Mouse (Mus musculus): ENCODE data around the gene Fam83g.

Gene Fam83g

GRCm38 (mm10) chr11:61715130-61715529 is 31.2 kb downstream of the Fam83g start:
- no peak for DNase-seq (ENCODE audit: low spot score in 2 of 2)

GRCm38 (mm10) chr11:61717990-61718389 is 34.1 kb downstream of the Fam83g start:
- DNase-seq (ENCODE audit: low spot score in 2 of 2): no peak

GRCm38 (mm10) chr11:61719387-61719786 is 35.5 kb downstream of the Fam83g start:
- DNase-seq (ENCODE audit: low spot score in 2 of 2): no peak

- no peak for DNase-seq (ENCODE audit: low spot score in 2 of 2)
Measured at GRCm38 (mm10) chr11:61719826-61720225, 35.9 kb downstream of the Fam83g start.

- DNase-seq (ENCODE audit: low spot score in 2 of 2): no peak
Measured at GRCm38 (mm10) chr11:61720636-61721035, 36.7 kb downstream of the Fam83g start, which contains the start of gene Slc5a10. Gene Slc5a10 (minus strand): TSS chr11:61720826.

GRCm38 (mm10) chr11:61722077-61722476 is 38.2 kb downstream of the Fam83g start:
- no peak for DNase-seq (ENCODE audit: low spot score in 2 of 2)

- no peak for DNase-seq (ENCODE audit: low spot score in 2 of 2)
Measured at GRCm38 (mm10) chr11:61728037-61728436, 44.1 kb downstream of the Fam83g start.

GRCm38 (mm10) chr11:61732672-61733071 is 48.8 kb downstream of the Fam83g start:
- DNase-seq (ENCODE audit: low spot score in 2 of 2): no peak

- DNase-seq (ENCODE audit: low spot score in 2 of 2): no peak
Measured at GRCm38 (mm10) chr11:61737290-61737689, 53.4 kb downstream of the Fam83g start.

- no peak for DNase-seq (ENCODE audit: low spot score in 2 of 2)
Measured at GRCm38 (mm10) chr11:61740500-61740899, 56.6 kb downstream of the Fam83g start.

GRCm38 (mm10) chr11:61743768-61744167 is 59.9 kb downstream of the Fam83g start:
- DNase-seq (ENCODE audit: low spot score in 2 of 2): no peak

- no peak for DNase-seq (ENCODE audit: low spot score in 2 of 2)
Measured at GRCm38 (mm10) chr11:61744460-61744859, 60.6 kb downstream of the Fam83g start.

GRCm38 (mm10) chr11:61745781-61746180 is 61.9 kb downstream of the Fam83g start:
- DNase-seq (ENCODE audit: low spot score in 2 of 2): no peak

- no peak for DNase-seq (ENCODE audit: low spot score in 2 of 2)
Measured at GRCm38 (mm10) chr11:61747161-61747560, 63.3 kb downstream of the Fam83g start.

GRCm38 (mm10) chr11:61751612-61752011 is 67.7 kb downstream of the Fam83g start:
- DNase-seq (ENCODE audit: low spot score in 2 of 2): no peak

GRCm38 (mm10) chr11:61757151-61757550 is 73.3 kb downstream of the Fam83g start:
- DNase-seq (ENCODE audit: low spot score in 2 of 2): no peak
